Mouse (Mus musculus) intestine, embryonic 16.5 days (tissue): Measurements from ENCODE around the gene Dlg5. TPM values are rescaled to one million over a fixed set of nuclear protein-coding genes. Genes with fewer than 3 reads are reported as not detected.

ENCODE experiments used
- ATAC-seq: fragments of 200-750 bp; cut with Nextera tagmentation; 2 replicates; pipeline ENCODE4 v1.8.0; 2017; ENCODE audit warnings: moderate TSS enrichment, moderate library complexity
- H3K27ac ChIP-seq: fragments of 300-500 bp; sonication (generic); 2 replicates; pipeline ENCODE4 v1.5.1; 2014; ENCODE audit warnings: mild to moderate bottlenecking, low read length
- H3K27me3 ChIP-seq: fragments of 300-500 bp; sonication (generic); replicated peaks from 2 replicates; pipeline ENCODE4 v1.6.1; 2014; ENCODE audit warnings: low read length, control low read depth, mixed read lengths; ENCODE audit not compliant: control insufficient read depth, insufficient read depth
- H3K36me3 ChIP-seq: fragments of 300-500 bp; sonication (generic); 2 replicates; pipeline ENCODE4 v1.6.1; 2014; ENCODE audit warnings: low read length, control low read depth; ENCODE audit not compliant: control insufficient read depth, insufficient read depth
- H3K4me1 ChIP-seq: fragments of 300-500 bp; sonication (generic); 2 replicates; pipeline ENCODE4 v1.6.1; 2014; ENCODE audit warnings: low read length, control low read depth, mixed read lengths; ENCODE audit not compliant: control insufficient read depth, insufficient read depth
- H3K4me2 ChIP-seq: fragments of 300-500 bp; sonication (generic); 2 replicates; pipeline ENCODE4 v1.6.1; 2014; ENCODE audit warnings: low read depth, low read length, control low read depth
- H3K4me3 ChIP-seq: fragments of 300-500 bp; sonication (generic); 2 replicates; pipeline ENCODE4 v1.5.1; 2014; ENCODE audit warnings: mild to moderate bottlenecking, low read length
- H3K9ac ChIP-seq: fragments of 300-500 bp; sonication (generic); 2 replicates; pipeline ENCODE4 v1.6.1; 2014; ENCODE audit warnings: low read depth, low read length
- H3K9me3 ChIP-seq: fragments of 300-500 bp; sonication (generic); 2 replicates; pipeline ENCODE4 v1.6.1; 2016; ENCODE audit warnings: low read length, control low read depth; ENCODE audit not compliant: control insufficient read depth
- WGBS: fragments of 180-500 bp; shearing (Covaris S2); extraction: QIAGEN DNeasy Blood & Tissue Kit; methylation state at CpG from one replicate; pipeline ENCODE4 v1.1.7; 2014; 5-methylcytosine and 5-hydroxymethylcytosine counted together
- polyA plus RNA-seq: library from polyadenylated mRNA; unstranded; fragments of >200 nt; fragmentation: Nextera tagmentation; extraction: Ambion mirVana; gene quantifications from 2 replicates; pipeline ENCODE4 v1.2.1, GENCODE M21; 2015

The Dlg5 gene
- polyA plus RNA-seq, 1 experiment from 2014 or later: 7.4 TPM

GRCm38 (mm10) chr14:24164721-24165367, 80.9 kb downstream of the Dlg5 start:
- H3K9ac ChIP-seq: no peak overlapping the region
- no peaks in the 10 kb centered on the region for H3K9me3 ChIP-seq
- H3K27me3 ChIP-seq: no peaks in the 10 kb centered on the region
- 73% methylated on average over 8 of the region's 8 CpGs for WGBS
- no peak overlapping the region; the same call in 1 of the 2 replicates for H3K4me2 ChIP-seq
- no peak overlapping the region for H3K4me3 ChIP-seq
- peaks cover 17% of the 10 kb centered on the region for H3K36me3 ChIP-seq
- H3K4me1 ChIP-seq: peaks cover 7% of the 10 kb centered on the region; the same call in 1 of the 2 replicates
- peak overlapping the region; percentile 23; the same call in 1 of the 2 replicates for H3K27ac ChIP-seq
- peak; percentile 96 for ATAC-seq

- H3K36me3 ChIP-seq: peaks cover 16% of the 10 kb centered on the region
- no peak for ATAC-seq
- no peak overlapping the region for H3K27ac ChIP-seq
- WGBS: 89% methylated on average over 10 of the region's 10 CpGs
- H3K4me1 ChIP-seq: peaks cover 7% of the 10 kb centered on the region; the same call in 1 of the 2 replicates
- H3K9ac ChIP-seq: no peak overlapping the region
- H3K9me3 ChIP-seq: no peaks in the 10 kb centered on the region
- H3K4me3 ChIP-seq: no peak overlapping the region
- no peaks in the 10 kb centered on the region for H3K27me3 ChIP-seq
- no peak overlapping the region for H3K4me2 ChIP-seq
Measured at GRCm38 (mm10) chr14:24162856-24163255, 82.9 kb downstream of the Dlg5 start.

GRCm38 (mm10) chr14:24148892-24149291, 96.8 kb downstream of the Dlg5 start:
- no peaks in the 10 kb centered on the region for H3K4me1 ChIP-seq
- H3K27ac ChIP-seq: no peak overlapping the region
- H3K36me3 ChIP-seq: peaks cover 27% of the 10 kb centered on the region
- no peak for ATAC-seq
- WGBS: 76% methylated on average over 2 of the region's 2 CpGs
- H3K4me3 ChIP-seq: no peak overlapping the region
- H3K4me2 ChIP-seq: no peak overlapping the region
- no peaks in the 10 kb centered on the region for H3K27me3 ChIP-seq
- no peaks in the 10 kb centered on the region for H3K9me3 ChIP-seq
- no peak overlapping the region for H3K9ac ChIP-seq

- Histone ChIP-seq H3K9me3 (no peaks in the 10 kb centered on the region), H3K27me3 (no peaks in the 10 kb centered on the region), H3K4me1 (0 out of 2 replicates have a peak, but pooled peaks cover 6% of the 10 kb centered on the region), H3K27ac (no peak overlapping the region), H3K36me3 (peaks cover 21% of the 10 kb centered on the region; the same call in 1 of the 2 replicates), H3K4me2 (no peak overlapping the region), H3K4me3 (no peak overlapping the region), H3K9ac (no peak overlapping the region)
- no peak for ATAC-seq
- 83% methylated on average over 3 of the region's 3 CpGs for WGBS
Measured at GRCm38 (mm10) chr14:24144821-24145220, 100.9 kb downstream of the Dlg5 start.

- H3K9me3 ChIP-seq: no peaks in the 10 kb centered on the region
- H3K27ac ChIP-seq: no peak overlapping the region
- 55% methylated on average over 8 of the region's 8 CpGs for WGBS
- no peaks in the 10 kb centered on the region for H3K27me3 ChIP-seq
- ATAC-seq: no peak
- H3K36me3 ChIP-seq: peaks cover 21% of the 10 kb centered on the region; the same call in 1 of the 2 replicates
- H3K4me1 ChIP-seq: 0 out of 2 replicates have a peak, but pooled peaks cover 6% of the 10 kb centered on the region
- H3K4me2 ChIP-seq: no peak overlapping the region
- H3K9ac ChIP-seq: no peak overlapping the region
- no peak overlapping the region for H3K4me3 ChIP-seq
Measured at GRCm38 (mm10) chr14:24144421-24144820, 101.3 kb downstream of the Dlg5 start.

- Histone ChIP-seq H3K4me2 (no peak overlapping the region), H3K27ac (no peak overlapping the region), H3K36me3 (peaks cover 16% of the 10 kb centered on the region; the same call in 1 of the 2 replicates), H3K27me3 (no peaks in the 10 kb centered on the region), H3K4me3 (no peak overlapping the region), H3K9me3 (no peaks in the 10 kb centered on the region), H3K4me1 (0 out of 2 replicates have a peak, but pooled peaks cover 6% of the 10 kb centered on the region), H3K9ac (no peak overlapping the region)
- ATAC-seq: no peak
- 80% methylated on average over 3 of the region's 3 CpGs for WGBS
Measured at GRCm38 (mm10) chr14:24142926-24143430, 102.7 kb downstream of the Dlg5 start.

GRCm38 (mm10) chr14:24141727-24142126, 104.0 kb downstream of the Dlg5 start:
- Histone ChIP-seq H3K9ac (no peak overlapping the region), H3K4me2 (no peak overlapping the region), H3K27me3 (no peaks in the 10 kb centered on the region), H3K4me1 (0 out of 2 replicates have a peak, but pooled peaks cover 6% of the 10 kb centered on the region), H3K27ac (no peak overlapping the region), H3K9me3 (no peaks in the 10 kb centered on the region), H3K36me3 (peaks cover 19% of the 10 kb centered on the region), H3K4me3 (no peak overlapping the region)
- 61% methylated on average over 3 of the region's 3 CpGs for WGBS
- ATAC-seq: peak; percentile 73

- Histone ChIP-seq H3K4me3 (no peak overlapping the region), H3K4me2 (no peak overlapping the region), H3K27me3 (no peaks in the 10 kb centered on the region), H3K36me3 (peaks cover 19% of the 10 kb centered on the region), H3K4me1 (0 out of 2 replicates have a peak, but pooled peaks cover 6% of the 10 kb centered on the region), H3K9ac (no peak overlapping the region), H3K9me3 (no peaks in the 10 kb centered on the region), H3K27ac (no peak overlapping the region)
- no peak for ATAC-seq
- 71% methylated on average over 8 of the region's 8 CpGs for WGBS
Measured at GRCm38 (mm10) chr14:24140297-24140812, 105.4 kb downstream of the Dlg5 start.

GRCm38 (mm10) chr14:24136908-24137307, 108.8 kb downstream of the Dlg5 start:
- 91% methylated on average over 11 of the region's 11 CpGs for WGBS
- Histone ChIP-seq H3K27ac (no peak overlapping the region), H3K27me3 (no peaks in the 10 kb centered on the region), H3K9ac (no peak overlapping the region), H3K4me1 (0 out of 2 replicates have a peak, but pooled peaks cover 2% of the 10 kb centered on the region), H3K4me2 (no peak overlapping the region), H3K36me3 (peaks cover 23% of the 10 kb centered on the region; the same call in 1 of the 2 replicates), H3K4me3 (no peak overlapping the region), H3K9me3 (no peaks in the 10 kb centered on the region)
- no peak for ATAC-seq
